Mouse (Mus musculus): ENCODE measurements around the gene Emc8. TPM values are rescaled to one million over a fixed set of nuclear protein-coding genes. Genes with fewer than 3 reads are reported as not detected.

The Emc8 gene
- polyA plus RNA-seq (2014; fragmentation: Nextera tagmentation; extraction: Ambion mirVana), result 273 and 276 TPM in 2 replicates

DNA sequence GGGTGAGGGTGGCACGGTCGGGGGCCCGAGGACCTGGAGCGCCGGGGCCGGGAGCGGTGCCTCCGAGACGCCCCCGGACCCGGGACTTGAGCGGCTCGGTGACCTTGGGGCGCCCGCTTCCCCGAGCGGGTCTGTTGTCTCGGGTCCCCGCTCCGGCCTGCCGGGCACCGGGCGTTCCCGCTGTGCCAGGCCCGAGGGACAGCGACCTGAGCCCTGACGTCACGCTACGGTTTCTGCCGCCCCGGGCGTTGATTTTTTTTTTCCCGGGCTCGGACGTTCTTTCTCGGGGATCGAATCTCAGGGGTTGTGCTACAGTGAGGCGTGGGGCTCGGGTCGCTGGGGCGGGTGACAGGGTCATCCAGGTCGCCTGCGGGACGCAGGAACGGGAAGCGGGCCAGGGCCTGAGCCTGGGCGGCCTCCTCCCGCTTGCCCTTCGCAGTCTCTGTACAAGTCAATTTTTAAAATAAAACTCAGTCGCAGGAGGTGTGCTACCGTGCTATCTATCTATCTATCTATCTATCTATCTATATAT is at the start of gene Emc8:
TSS of gene Emc8 (minus strand) at position 200 of the 532 bp plus-strand sequence.
- no peaks in the 10 kb centered on the region for H3K9me3 ChIP-seq (ENCODE audit: control insufficient read depth, low read length)
- H3K27me3 ChIP-seq (ENCODE audit: control insufficient read depth, insufficient read depth, low read length), result no peaks in the 10 kb centered on the region
- H3K4me2 ChIP-seq (replicated peaks; ENCODE audit: low read depth, low read length), result peak within 1 kb of the TSS; percentile 91
- peaks cover 8% of the 10 kb centered on the region for H3K4me1 ChIP-seq (replicated peaks; ENCODE audit: control insufficient read depth, insufficient read depth, low read length)
- peaks cover 7% of the 10 kb centered on the region; the same call in 1 of the 2 replicates for H3K36me3 ChIP-seq (ENCODE audit: control insufficient read depth, insufficient read depth, low read length)
- DNase-seq (ENCODE audit: low spot score) (no peak), ATAC-seq (ENCODE audit: low FRiP score) (no peak; the same call in 1 of the 2 replicates)
- peak within 1 kb of the TSS; percentile 94 for H3K4me3 ChIP-seq (ENCODE audit: low read depth, low read length)
- H3K9ac ChIP-seq (ENCODE audit: low read depth, low read length), result peak within 1 kb of the TSS; percentile 95
- WGBS, result under 1% methylated on average over 48 of the region's 51 CpGs
- peak within 1 kb of the TSS; percentile 82 for H3K27ac ChIP-seq (ENCODE audit: low read depth, low read length)

DNA sequence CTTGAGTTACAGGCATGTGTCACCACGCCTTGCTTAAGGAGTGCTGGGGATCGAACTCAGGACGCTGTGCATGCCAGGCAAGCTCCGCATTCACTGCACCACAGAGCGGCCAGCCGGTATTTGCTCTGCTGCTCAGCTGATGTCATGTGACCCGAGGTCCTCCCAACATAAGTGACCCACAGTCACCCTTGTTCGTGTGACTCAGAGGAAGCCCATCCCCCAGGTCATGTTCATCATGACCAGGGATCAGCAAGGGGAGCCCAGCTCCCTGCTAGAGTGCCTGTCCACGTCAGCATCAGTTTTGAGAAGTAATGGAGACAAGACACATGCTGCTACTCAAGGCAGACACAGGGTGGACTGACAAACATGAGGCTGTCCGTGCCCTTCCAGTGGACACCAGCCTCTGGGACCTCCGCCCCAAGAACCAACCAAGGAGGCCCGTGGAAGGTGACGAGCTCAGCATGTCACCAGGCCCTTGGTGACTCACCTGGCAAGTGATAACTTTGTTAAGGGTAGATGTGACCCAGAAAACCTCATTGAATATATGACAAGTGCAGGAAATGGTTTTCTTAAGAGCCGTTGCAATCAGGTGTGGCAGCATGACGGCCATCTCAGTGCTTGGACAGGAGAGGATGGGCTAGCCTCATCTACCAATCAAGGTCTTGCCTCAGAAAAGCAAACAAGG is 47.8 kb upstream of the Emc8 start:
- no peak overlapping the region for H3K4me3 ChIP-seq (ENCODE audit: low read depth, low read length)
- H3K9ac ChIP-seq (ENCODE audit: low read depth, low read length), result no peak overlapping the region
- no peaks in the 10 kb centered on the region for H3K9me3 ChIP-seq (ENCODE audit: control insufficient read depth, low read length)
- 77% methylated on average over 15 of the region's 15 CpGs for WGBS
- ATAC-seq (ENCODE audit: low FRiP score) (no peak), DNase-seq (ENCODE audit: low spot score) (no peak)
- no peak overlapping the region for H3K4me2 ChIP-seq (replicated peaks; ENCODE audit: low read depth, low read length)
- H3K4me1 ChIP-seq (replicated peaks; ENCODE audit: control insufficient read depth, insufficient read depth, low read length), result no peaks in the 10 kb centered on the region
- no peaks in the 10 kb centered on the region for H3K27me3 ChIP-seq (ENCODE audit: control insufficient read depth, insufficient read depth, low read length)
- H3K27ac ChIP-seq (ENCODE audit: low read depth, low read length), result no peak overlapping the region
- H3K36me3 ChIP-seq (ENCODE audit: control insufficient read depth, insufficient read depth, low read length), result no peaks in the 10 kb centered on the region

DNA sequence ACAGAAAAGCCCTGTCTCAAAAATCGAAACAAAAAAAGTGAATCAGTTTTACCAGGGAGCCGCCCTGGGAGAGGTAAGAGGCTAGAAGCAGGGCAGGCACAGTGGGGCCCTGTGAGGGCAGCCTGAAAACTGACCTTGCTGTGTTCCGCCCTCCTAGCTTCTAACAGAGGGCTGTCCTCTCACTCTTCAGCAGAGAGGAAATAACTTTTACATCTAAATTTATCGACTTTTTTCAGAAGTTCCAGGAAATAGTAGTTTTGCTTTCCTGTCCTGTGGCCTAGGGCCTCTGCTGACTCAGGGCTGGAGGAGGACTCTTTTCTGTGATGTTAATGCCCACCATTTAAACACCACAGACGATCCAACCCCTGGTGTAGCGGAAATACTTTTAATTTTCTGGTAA is 46.8 kb upstream of the Emc8 start:
- Histone ChIP-seq H3K4me2 (replicated peaks; ENCODE audit: low read depth, low read length) (no peak overlapping the region), H3K9ac (ENCODE audit: low read depth, low read length) (no peak overlapping the region), H3K4me1 (replicated peaks; ENCODE audit: control insufficient read depth, insufficient read depth, low read length) (no peaks in the 10 kb centered on the region), H3K9me3 (ENCODE audit: control insufficient read depth, low read length) (no peaks in the 10 kb centered on the region), H3K27me3 (ENCODE audit: control insufficient read depth, insufficient read depth, low read length) (no peaks in the 10 kb centered on the region), H3K27ac (ENCODE audit: low read depth, low read length) (no peak overlapping the region), H3K4me3 (ENCODE audit: low read depth, low read length) (no peak overlapping the region), H3K36me3 (ENCODE audit: control insufficient read depth, insufficient read depth, low read length) (no peaks in the 10 kb centered on the region)
- ATAC-seq (ENCODE audit: low FRiP score), result no peak
- WGBS, result 79% methylated on average over 6 of the region's 6 CpGs
- DNase-seq (ENCODE audit: low spot score), result no peak

DNA sequence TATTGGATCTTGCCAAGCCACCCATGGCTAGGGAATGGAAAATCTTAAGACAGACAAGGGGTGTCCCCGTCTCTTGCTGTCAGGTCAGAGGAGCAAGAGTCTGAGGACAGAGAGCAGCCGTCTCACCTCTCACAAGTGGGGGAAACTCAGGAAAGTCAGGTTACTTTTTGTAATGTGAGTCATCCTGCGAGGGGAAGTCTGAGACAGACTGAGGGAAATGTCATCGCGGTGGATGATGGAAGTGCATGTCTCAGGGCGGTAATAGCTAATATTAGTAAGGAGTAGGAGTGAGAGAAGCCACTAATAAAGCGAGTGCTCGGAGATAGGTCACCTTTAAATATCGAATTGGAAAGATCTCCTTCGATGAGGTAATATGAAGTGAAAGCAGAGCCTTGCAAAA is 40.8 kb upstream of the Emc8 start:
- H3K27me3 ChIP-seq (ENCODE audit: control insufficient read depth, insufficient read depth, low read length), result no peaks in the 10 kb centered on the region
- no peak for ATAC-seq (ENCODE audit: low FRiP score)
- H3K4me1 ChIP-seq (replicated peaks; ENCODE audit: control insufficient read depth, insufficient read depth, low read length), result no peaks in the 10 kb centered on the region
- no peak overlapping the region for H3K27ac ChIP-seq (ENCODE audit: low read depth, low read length)
- DNase-seq (ENCODE audit: low spot score), result no peak
- H3K9ac ChIP-seq (ENCODE audit: low read depth, low read length), result no peak overlapping the region
- H3K36me3 ChIP-seq (ENCODE audit: control insufficient read depth, insufficient read depth, low read length), result no peaks in the 10 kb centered on the region
- no peak overlapping the region for H3K4me2 ChIP-seq (replicated peaks; ENCODE audit: low read depth, low read length)
- H3K9me3 ChIP-seq (ENCODE audit: control insufficient read depth, low read length), result no peaks in the 10 kb centered on the region
- 85% methylated on average over 10 of the region's 10 CpGs for WGBS
- H3K4me3 ChIP-seq (ENCODE audit: low read depth, low read length), result no peak overlapping the region

DNA sequence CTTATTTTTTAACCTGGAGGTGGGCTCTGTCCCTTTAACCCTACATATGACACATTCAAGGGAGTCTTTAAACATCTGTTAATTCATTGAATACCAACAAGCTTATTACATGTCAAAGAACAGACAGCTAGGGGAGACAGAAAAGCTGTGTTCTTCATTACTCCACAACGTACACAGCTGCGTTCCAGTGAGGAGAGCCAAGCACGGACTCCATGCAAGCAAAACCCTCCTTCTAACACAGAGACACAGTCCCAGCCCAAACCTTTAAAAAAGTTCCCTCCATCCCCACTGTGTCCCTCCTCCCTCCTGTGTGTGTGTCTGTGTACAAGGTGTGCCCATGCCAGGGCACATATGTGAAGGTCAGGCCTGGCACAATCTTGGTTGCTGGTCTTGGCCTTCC is 37.8 kb upstream of the Emc8 start:
- H3K4me2 ChIP-seq (replicated peaks; ENCODE audit: low read depth, low read length), result no peak overlapping the region
- H3K4me1 ChIP-seq (replicated peaks; ENCODE audit: control insufficient read depth, insufficient read depth, low read length), result no peaks in the 10 kb centered on the region
- no peak overlapping the region for H3K9ac ChIP-seq (ENCODE audit: low read depth, low read length)
- no peak overlapping the region for H3K27ac ChIP-seq (ENCODE audit: low read depth, low read length)
- no peaks in the 10 kb centered on the region for H3K9me3 ChIP-seq (ENCODE audit: control insufficient read depth, low read length)
- WGBS, result 83% methylated on average over 3 of the region's 3 CpGs
- H3K27me3 ChIP-seq (ENCODE audit: control insufficient read depth, insufficient read depth, low read length), result no peaks in the 10 kb centered on the region
- no peak for DNase-seq (ENCODE audit: low spot score)
- no peak overlapping the region for H3K4me3 ChIP-seq (ENCODE audit: low read depth, low read length)
- H3K36me3 ChIP-seq (ENCODE audit: control insufficient read depth, insufficient read depth, low read length), result no peaks in the 10 kb centered on the region
- no peak for ATAC-seq (ENCODE audit: low FRiP score)

DNA sequence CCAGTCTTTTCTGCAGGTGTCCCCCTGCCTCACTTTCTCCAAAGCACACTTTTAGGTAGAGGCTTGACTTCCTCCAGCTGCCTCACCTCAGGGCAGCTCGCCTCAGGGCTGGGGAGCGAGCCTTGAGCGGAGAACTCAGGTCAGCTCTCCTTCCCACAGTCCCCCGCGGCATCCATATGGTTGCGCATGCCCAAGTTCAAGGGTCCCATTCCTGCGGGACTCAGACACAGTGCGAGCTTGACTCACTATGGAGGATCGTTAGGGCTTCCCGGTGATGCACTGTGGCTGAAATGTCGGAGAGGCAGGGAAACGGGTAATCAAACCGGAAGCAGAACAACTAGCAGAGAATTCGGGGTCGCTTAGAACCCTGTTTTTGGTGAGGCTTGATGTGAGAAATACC is 36.8 kb upstream of the Emc8 start:
- no peak overlapping the region for H3K27ac ChIP-seq (ENCODE audit: low read depth, low read length)
- no peak overlapping the region for H3K4me2 ChIP-seq (replicated peaks; ENCODE audit: low read depth, low read length)
- ATAC-seq (ENCODE audit: low FRiP score) (no peak), DNase-seq (ENCODE audit: low spot score) (no peak)
- no peak overlapping the region for H3K4me3 ChIP-seq (ENCODE audit: low read depth, low read length)
- H3K4me1 ChIP-seq (replicated peaks; ENCODE audit: control insufficient read depth, insufficient read depth, low read length), result no peaks in the 10 kb centered on the region
- 82% methylated on average over 15 of the region's 15 CpGs for WGBS
- no peaks in the 10 kb centered on the region for H3K27me3 ChIP-seq (ENCODE audit: control insufficient read depth, insufficient read depth, low read length)
- no peak overlapping the region for H3K9ac ChIP-seq (ENCODE audit: low read depth, low read length)
- no peaks in the 10 kb centered on the region for H3K9me3 ChIP-seq (ENCODE audit: control insufficient read depth, low read length)
- H3K36me3 ChIP-seq (ENCODE audit: control insufficient read depth, insufficient read depth, low read length), result no peaks in the 10 kb centered on the region

DNA sequence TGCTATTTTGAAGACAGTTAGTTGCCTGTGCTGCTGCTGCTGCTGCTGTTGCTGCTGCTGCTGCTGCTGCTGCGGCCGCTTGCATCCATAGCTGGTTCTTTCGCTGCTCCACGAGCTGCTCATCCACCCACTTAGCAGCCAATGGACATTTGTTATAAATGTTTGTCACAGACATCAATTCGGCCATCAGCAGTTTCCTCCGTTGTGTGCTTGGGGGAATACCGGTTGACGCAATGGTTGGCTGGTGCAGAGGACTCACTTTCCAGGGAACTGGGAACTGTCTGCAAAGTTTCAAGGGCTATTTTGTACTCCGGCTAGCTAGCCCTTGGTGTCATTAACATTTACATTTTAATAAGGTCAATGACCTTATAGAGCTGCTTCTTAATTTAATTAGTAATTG is 35.8 kb upstream of the Emc8 start:
- DNase-seq (ENCODE audit: low spot score) (no peak), ATAC-seq (ENCODE audit: low FRiP score) (no peak)
- H3K4me2 ChIP-seq (replicated peaks; ENCODE audit: low read depth, low read length), result no peak overlapping the region
- no peak overlapping the region for H3K9ac ChIP-seq (ENCODE audit: low read depth, low read length)
- no peaks in the 10 kb centered on the region for H3K36me3 ChIP-seq (ENCODE audit: control insufficient read depth, insufficient read depth, low read length)
- H3K27ac ChIP-seq (ENCODE audit: low read depth, low read length), result no peak overlapping the region
- no peaks in the 10 kb centered on the region for H3K27me3 ChIP-seq (ENCODE audit: control insufficient read depth, insufficient read depth, low read length)
- H3K4me3 ChIP-seq (ENCODE audit: low read depth, low read length), result no peak overlapping the region
- H3K9me3 ChIP-seq (ENCODE audit: control insufficient read depth, low read length), result no peaks in the 10 kb centered on the region
- 65% methylated on average over 9 of the region's 9 CpGs for WGBS
- no peaks in the 10 kb centered on the region for H3K4me1 ChIP-seq (replicated peaks; ENCODE audit: control insufficient read depth, insufficient read depth, low read length)

DNA sequence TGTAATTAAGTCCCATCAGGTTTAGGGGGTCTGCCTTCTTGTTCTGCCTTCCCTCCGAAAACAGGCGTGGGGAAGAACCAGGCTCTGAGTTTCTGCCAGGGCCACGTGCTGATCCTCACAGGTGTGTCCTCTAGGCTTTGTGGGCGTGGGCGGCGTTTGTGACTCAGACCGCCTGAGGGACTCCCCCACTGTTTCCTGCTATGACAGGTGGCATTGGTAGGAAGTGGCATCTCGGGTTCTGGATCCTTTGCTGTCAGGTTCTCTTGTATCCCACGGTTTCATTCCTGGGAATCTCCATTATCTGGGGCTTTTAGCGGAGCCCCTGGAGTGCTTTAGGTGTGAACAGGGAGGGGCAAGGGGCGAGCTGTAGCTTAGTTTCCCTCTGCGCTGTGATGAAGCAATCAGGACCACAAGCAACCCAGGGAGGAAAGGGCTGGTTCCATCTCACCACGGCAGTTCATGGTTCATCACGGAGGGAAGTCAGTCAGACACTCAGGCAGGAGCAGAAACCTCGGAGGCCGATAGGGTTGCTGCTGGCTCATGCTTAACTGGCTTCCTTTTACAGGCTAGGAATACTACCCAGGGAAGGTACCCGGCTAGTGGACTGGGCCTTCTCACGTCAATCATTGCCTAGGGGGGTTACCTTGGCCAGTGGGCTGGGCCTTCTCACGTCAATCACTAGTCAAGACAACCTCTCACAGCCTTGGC is 33.5 kb upstream of the Emc8 start:
- no peak overlapping the region for H3K4me3 ChIP-seq (ENCODE audit: low read depth, low read length)
- H3K9ac ChIP-seq (ENCODE audit: low read depth, low read length), result no peak overlapping the region
- H3K4me2 ChIP-seq (replicated peaks; ENCODE audit: low read depth, low read length), result no peak overlapping the region
- no peaks in the 10 kb centered on the region for H3K27me3 ChIP-seq (ENCODE audit: control insufficient read depth, insufficient read depth, low read length)
- ATAC-seq (ENCODE audit: low FRiP score) (no peak), DNase-seq (ENCODE audit: low spot score) (no peak)
- WGBS, result 68% methylated on average over 19 of the region's 19 CpGs
- no peaks in the 10 kb centered on the region for H3K36me3 ChIP-seq (ENCODE audit: control insufficient read depth, insufficient read depth, low read length)
- H3K4me1 ChIP-seq (replicated peaks; ENCODE audit: control insufficient read depth, insufficient read depth, low read length), result no peaks in the 10 kb centered on the region
- H3K9me3 ChIP-seq (ENCODE audit: control insufficient read depth, low read length), result no peaks in the 10 kb centered on the region
- H3K27ac ChIP-seq (ENCODE audit: low read depth, low read length), result no peak overlapping the region

DNA sequence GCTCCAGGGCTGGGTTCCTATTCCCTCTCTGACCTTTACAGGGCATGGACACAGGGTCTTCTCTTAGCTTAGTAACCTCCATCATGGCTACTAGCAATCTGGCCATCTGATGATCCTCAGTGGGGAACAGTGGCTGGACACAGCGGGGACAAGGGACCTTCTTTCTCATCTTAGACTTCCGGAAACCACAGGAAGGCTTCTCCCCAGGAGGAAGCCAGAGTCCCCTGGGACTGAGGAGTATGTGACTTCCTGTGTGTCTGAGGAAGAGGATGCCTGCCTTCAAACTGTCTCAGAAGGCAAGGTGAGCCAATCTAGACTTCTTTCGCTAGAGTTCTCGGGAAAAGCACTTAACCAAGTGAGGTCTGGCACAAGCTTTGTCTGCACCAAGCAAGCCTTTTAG is 31.7 kb upstream of the Emc8 start:
- Histone ChIP-seq H3K4me1 (replicated peaks; ENCODE audit: control insufficient read depth, insufficient read depth, low read length) (peaks cover 3% of the 10 kb centered on the region; the same call in 1 of the 2 replicates), H3K4me3 (ENCODE audit: low read depth, low read length) (no peak overlapping the region), H3K9ac (ENCODE audit: low read depth, low read length) (no peak overlapping the region), H3K36me3 (ENCODE audit: control insufficient read depth, insufficient read depth, low read length) (no peaks in the 10 kb centered on the region), H3K9me3 (ENCODE audit: control insufficient read depth, low read length) (no peaks in the 10 kb centered on the region), H3K27ac (ENCODE audit: low read depth, low read length) (no peak overlapping the region), H3K27me3 (ENCODE audit: control insufficient read depth, insufficient read depth, low read length) (no peaks in the 10 kb centered on the region), H3K4me2 (replicated peaks; ENCODE audit: low read depth, low read length) (no peak overlapping the region)
- DNase-seq (ENCODE audit: low spot score), result no peak
- no peak for ATAC-seq (ENCODE audit: low FRiP score)
- 86% methylated on average over 4 of the region's 4 CpGs for WGBS

All from hindbrain, embryonic 11.5 days (tissue).